Mouse (Mus musculus) ES-Bruce4 (cell line): Measurements from ENCODE around the gene Tctex1d2.

ENCODE experiments used
- CTCF ChIP-seq: IDR thresholded peaks from one replicate; pipeline ENCODE4 v1.8.1; 2011; ENCODE audit warnings: low read depth, low read length
- EP300 ChIP-seq: IDR thresholded peaks from 2 replicates; pipeline ENCODE4 v1.6.1; 2011; ENCODE audit warnings: low read depth, low read length; ENCODE audit not compliant: insufficient read depth
- POLR2A ChIP-seq: IDR thresholded peaks from one replicate; pipeline ENCODE4 v1.8.1; 2011; ENCODE audit warnings: low read length; ENCODE audit not compliant: insufficient read depth

DNA sequence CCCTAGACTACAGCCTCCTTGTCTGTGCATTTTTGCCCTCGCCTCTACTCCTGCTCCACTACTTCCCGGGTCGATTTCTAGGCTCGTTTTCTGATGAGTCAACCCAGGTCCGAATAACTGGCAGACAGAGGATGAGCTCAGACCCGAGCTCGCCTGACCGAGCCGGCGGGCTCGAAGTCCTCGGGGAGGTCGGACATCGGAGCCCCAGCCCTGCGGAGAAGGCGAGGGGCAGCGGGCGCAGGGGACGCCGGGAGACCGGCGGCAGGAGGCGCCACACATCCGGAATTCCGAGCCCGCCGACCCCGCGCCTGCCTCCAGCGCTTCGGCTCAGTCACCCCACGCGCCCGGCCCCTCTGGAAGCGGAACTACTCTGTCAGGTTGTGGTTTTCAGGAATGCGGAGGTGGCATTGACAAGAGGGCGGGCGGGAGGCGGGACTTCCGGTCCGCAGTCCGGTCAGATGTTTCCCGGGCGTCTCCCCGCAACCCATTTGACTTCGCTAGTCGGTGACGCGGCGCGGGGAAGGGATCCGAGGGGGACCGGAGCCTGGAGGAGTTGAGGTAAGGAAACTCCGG, 11.1 kb downstream of the Tctex1d2 start, which contains the start of gene Pcyt1a:
- TF ChIP-seq CTCF (no peak), POLR2A (no peak), EP300 (no peak)
